Mouse (Mus musculus) cerebellum, adult 2 months (tissue): ENCODE measurements around the gene 9030025P20Rik.
"Not testable (repeated sequence)": the region's sequence is repeated elsewhere in the genome, so short reads cannot be mapped to it uniquely, and the experiment has no call there.

ENCODE experiments used
- CTCF ChIP-seq: fragments of 200-500 bp; IDR thresholded peaks from 2 replicates; pipeline ENCODE4 v1.5.1; 2011; ENCODE audit warnings: low read depth, mild to moderate bottlenecking, control low read depth, low read length, moderate library complexity, borderline replicate concordance; ENCODE audit not compliant: insufficient read depth
- POLR2A ChIP-seq: fragments of 200-500 bp; IDR thresholded peaks from 2 replicates; pipeline ENCODE4 v1.6.1; 2011; ENCODE audit warnings: low read length, control low read depth, borderline replicate concordance; ENCODE audit not compliant: insufficient read depth

- not testable (repeated sequence) for TF ChIP-seq CTCF, POLR2A
Observed at GRCm38 (mm10) chr17:14993139-14993832, 15.0 kb downstream of the 9030025P20Rik start.
